Mouse (Mus musculus): ENCODE results near the gene 4930579G24Rik.

Gene 4930579G24Rik

GRCm38 (mm10) chr3:79628561-79629415 is at the start of gene 4930579G24Rik:
4930579G24Rik (plus strand) TSS chr3:79629079.
- peak; percentile 97 for ATAC-seq (ENCODE audit: low TSS enrichment)

GRCm38 (mm10) chr3:79579891-79580575 is 48.8 kb upstream of the 4930579G24Rik start:
- no peak for ATAC-seq (ENCODE audit: low TSS enrichment)

GRCm38 (mm10) chr3:79586804-79587203 is 42.1 kb upstream of the 4930579G24Rik start:
- peak; percentile 92 for ATAC-seq (ENCODE audit: low TSS enrichment)

GRCm38 (mm10) chr3:79589671-79590070 is 39.2 kb upstream of the 4930579G24Rik start:
- ATAC-seq (ENCODE audit: low TSS enrichment): no peak

- ATAC-seq (ENCODE audit: low TSS enrichment): peak; percentile 96
Measured at GRCm38 (mm10) chr3:79590863-79591792, 37.8 kb upstream of the 4930579G24Rik start, which contains the start of gene Ppid. Ppid (plus strand) TSS chr3:79591342.

- ATAC-seq (ENCODE audit: low TSS enrichment): no peak
Measured at GRCm38 (mm10) chr3:79591793-79592471, 36.9 kb upstream of the 4930579G24Rik start.

- no peak for ATAC-seq (ENCODE audit: low TSS enrichment)
Measured at GRCm38 (mm10) chr3:79595468-79595867, 33.4 kb upstream of the 4930579G24Rik start.

- ATAC-seq (ENCODE audit: low TSS enrichment): no peak
Measured at GRCm38 (mm10) chr3:79609886-79610285, 19.0 kb upstream of the 4930579G24Rik start.

- ATAC-seq (ENCODE audit: low TSS enrichment): no peak
Measured at GRCm38 (mm10) chr3:79627484-79628181, 1.2 kb upstream of the 4930579G24Rik start.

GRCm38 (mm10) chr3:79628182-79628560 is 708 bp upstream of the 4930579G24Rik start:
- ATAC-seq (ENCODE audit: low TSS enrichment): no peak

- ATAC-seq (ENCODE audit: low TSS enrichment): peak; percentile 32
Measured at GRCm38 (mm10) chr3:79629416-79629730, 494 bp downstream of the 4930579G24Rik start, which contains the start of gene Etfdh. Etfdh (minus strand) TSS chr3:79629500.

- ATAC-seq (ENCODE audit: low TSS enrichment): no peak
Measured at GRCm38 (mm10) chr3:79652129-79652528, 23.2 kb downstream of the 4930579G24Rik start.

GRCm38 (mm10) chr3:79656682-79657081 is 27.8 kb downstream of the 4930579G24Rik start:
- ATAC-seq (ENCODE audit: low TSS enrichment): no peak

GRCm38 (mm10) chr3:79664787-79665408 is 36.0 kb downstream of the 4930579G24Rik start:
- ATAC-seq (ENCODE audit: low TSS enrichment): peak; percentile 95

GRCm38 (mm10) chr3:79670556-79670955 is 41.7 kb downstream of the 4930579G24Rik start:
- ATAC-seq (ENCODE audit: low TSS enrichment): no peak

- no peak for ATAC-seq (ENCODE audit: low TSS enrichment)
Measured at GRCm38 (mm10) chr3:79672188-79672587, 43.3 kb downstream of the 4930579G24Rik start.

GRCm38 (mm10) chr3:79673082-79673481 is 44.2 kb downstream of the 4930579G24Rik start:
- ATAC-seq (ENCODE audit: low TSS enrichment): peak; percentile 74; the same call in 1 of the 2 replicates

GRCm38 (mm10) chr3:79674641-79675040 is 45.8 kb downstream of the 4930579G24Rik start:
- no peak for ATAC-seq (ENCODE audit: low TSS enrichment)

- ATAC-seq (ENCODE audit: low TSS enrichment): no peak
Measured at GRCm38 (mm10) chr3:79676411-79676810, 47.5 kb downstream of the 4930579G24Rik start.

All from frontal cortex, adult (tissue).